Mouse (Mus musculus): ENCODE data around the gene Dnmbp.
"Not testable (repeated sequence)": the region's sequence is repeated elsewhere in the genome, so short reads cannot be mapped to it uniquely, and the experiment has no call there.

Dnmbp gene

GRCm38 (mm10) chr19:43939769-43940689 is at the start of gene Dnmbp:
Dnmbp (minus strand) TSS chr19:43940191.
- peak; percentile 98 for DNase-seq

- DNase-seq, result no peak
Observed at GRCm38 (mm10) chr19:43986069-43986794, 46.2 kb upstream of the Dnmbp start, which contains the start of gene Cpn1. Cpn1 (minus strand) TSS chr19:43986556.

GRCm38 (mm10) chr19:43981992-43982391 is 42.0 kb upstream of the Dnmbp start:
- DNase-seq, result no peak

GRCm38 (mm10) chr19:43980711-43981110 is 40.7 kb upstream of the Dnmbp start:
- DNase-seq, result no peak

- DNase-seq, result no peak
Observed at GRCm38 (mm10) chr19:43977799-43978198, 37.8 kb upstream of the Dnmbp start.

- peak; percentile 92 for DNase-seq
Observed at GRCm38 (mm10) chr19:43976661-43977060, 36.7 kb upstream of the Dnmbp start.

GRCm38 (mm10) chr19:43974221-43974620 is 34.2 kb upstream of the Dnmbp start:
- no peak for DNase-seq

GRCm38 (mm10) chr19:43973711-43974110 is 33.7 kb upstream of the Dnmbp start:
- DNase-seq, result no peak

GRCm38 (mm10) chr19:43972129-43972528 is 32.1 kb upstream of the Dnmbp start:
- DNase-seq, result no peak

GRCm38 (mm10) chr19:43968436-43969026 is 28.5 kb upstream of the Dnmbp start:
- DNase-seq, result no peak

GRCm38 (mm10) chr19:43966481-43966880 is 26.5 kb upstream of the Dnmbp start:
- no peak for DNase-seq

- DNase-seq, result no peak
Observed at GRCm38 (mm10) chr19:43965496-43966085, 25.6 kb upstream of the Dnmbp start.

GRCm38 (mm10) chr19:43962795-43963194 is 22.8 kb upstream of the Dnmbp start:
- no peak for DNase-seq

- no peak for DNase-seq
Observed at GRCm38 (mm10) chr19:43961185-43961584, 21.2 kb upstream of the Dnmbp start.

- DNase-seq, result no peak
Observed at GRCm38 (mm10) chr19:43960014-43960413, 20.0 kb upstream of the Dnmbp start.

- DNase-seq, result peak; percentile 93
Observed at GRCm38 (mm10) chr19:43959162-43959561, 19.2 kb upstream of the Dnmbp start.

GRCm38 (mm10) chr19:43957881-43958280 is 17.9 kb upstream of the Dnmbp start:
- no peak for DNase-seq

- peak; percentile 96 for DNase-seq
Observed at GRCm38 (mm10) chr19:43957402-43957801, 17.4 kb upstream of the Dnmbp start.

- DNase-seq, result no peak
Observed at GRCm38 (mm10) chr19:43955266-43955665, 15.3 kb upstream of the Dnmbp start.

GRCm38 (mm10) chr19:43954864-43955263 is 14.9 kb upstream of the Dnmbp start:
- DNase-seq, result no peak

- not testable (repeated sequence) for DNase-seq
Observed at GRCm38 (mm10) chr19:43952936-43953335, 12.9 kb upstream of the Dnmbp start.

- DNase-seq, result no peak
Observed at GRCm38 (mm10) chr19:43949111-43949810, 9.3 kb upstream of the Dnmbp start.

Data from heart, adult 11 months (tissue).